Mouse (Mus musculus) left cerebral cortex, postnatal 25 days (tissue): ENCODE measurements at regions not wholly inside any gene's neighbourhood (a gene's known extent, or its start where the extent isn't known, plus 50 kb on each side); places are given as distances from the start of the nearest gene placed in this dataset.

Experiments
- DNase-seq, 2 experiments: peaks; one replicate each; pipeline ENCODE4 v3.0.0; 2022; ENCODE audit warnings: low spot score in 2 of 2, mixed read lengths in 1 of 2
- intact Hi-C: fragments of 180-260 bp; cut with DNase I; formaldehyde crosslinking; loops from one replicate; pipeline ENCODE4 v1.15.1; 2025

DNA sequence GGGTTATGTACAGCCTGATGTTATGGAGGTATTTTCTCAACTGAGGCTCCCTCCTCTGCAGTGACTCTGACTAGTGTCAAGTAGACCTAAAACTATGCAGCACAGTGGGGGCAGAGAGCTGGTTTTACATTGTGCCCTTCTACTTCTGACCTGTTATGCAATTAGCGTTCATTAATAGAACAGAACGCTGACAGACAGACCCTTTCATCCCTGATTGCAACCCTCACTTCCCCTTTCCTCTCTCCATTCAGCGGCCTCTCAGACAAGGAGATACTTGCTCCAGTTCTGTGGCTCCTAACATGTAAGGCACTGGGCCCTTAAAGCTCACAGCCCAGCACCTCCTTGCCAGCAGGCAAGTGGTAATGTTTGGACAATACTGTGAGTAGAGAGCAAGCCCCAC is 125.7 kb downstream of the Gm826 start:
- intact Hi-C loops: no loop called here
- no peak for DNase-seq

DNA sequence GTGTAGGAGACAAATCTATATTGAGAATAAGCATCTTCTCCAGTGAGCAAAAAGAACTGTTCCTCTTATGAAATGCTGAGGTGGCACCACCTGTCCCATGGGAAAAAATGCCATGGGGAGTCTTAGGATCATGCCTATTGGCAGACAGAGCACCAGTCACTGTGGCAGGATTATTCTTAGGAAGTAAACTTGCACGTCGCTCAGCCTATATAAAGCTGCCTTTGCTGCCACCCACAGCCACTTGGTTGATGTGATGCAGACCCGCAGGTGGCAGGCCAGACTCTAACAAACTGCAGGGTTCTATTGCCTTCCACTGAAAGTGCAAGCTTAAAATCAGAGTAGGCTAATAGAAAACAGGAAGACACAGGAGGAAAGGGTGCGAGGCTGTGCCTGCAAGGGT is 126.7 kb downstream of the Gm826 start:
- intact Hi-C loops: no loop called here
- DNase-seq: peak; percentile 27 to 83

DNA sequence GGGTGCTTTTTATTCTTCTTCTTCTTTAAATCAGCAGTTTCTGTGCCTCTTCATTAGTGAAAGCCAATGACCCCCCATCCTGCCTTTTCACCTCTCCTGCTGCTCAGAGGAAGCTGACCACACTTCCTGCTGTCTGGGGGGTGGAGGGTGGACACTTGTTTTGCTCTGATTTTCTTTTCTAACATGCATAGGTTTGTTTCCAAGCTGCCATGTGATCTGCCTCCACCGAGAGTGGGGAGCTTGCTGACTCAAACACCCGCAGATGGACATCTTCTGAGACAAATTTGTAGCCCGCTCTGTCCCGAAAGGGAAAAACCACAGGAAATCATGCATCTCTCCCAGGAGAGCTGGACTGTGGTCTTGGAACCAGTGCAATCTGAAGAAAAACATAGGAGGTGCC is 141.3 kb downstream of the Gm826 start:
- peak in 1 of 2 experiments; percentile 44 for DNase-seq
- intact Hi-C loops: no loop called here

DNA sequence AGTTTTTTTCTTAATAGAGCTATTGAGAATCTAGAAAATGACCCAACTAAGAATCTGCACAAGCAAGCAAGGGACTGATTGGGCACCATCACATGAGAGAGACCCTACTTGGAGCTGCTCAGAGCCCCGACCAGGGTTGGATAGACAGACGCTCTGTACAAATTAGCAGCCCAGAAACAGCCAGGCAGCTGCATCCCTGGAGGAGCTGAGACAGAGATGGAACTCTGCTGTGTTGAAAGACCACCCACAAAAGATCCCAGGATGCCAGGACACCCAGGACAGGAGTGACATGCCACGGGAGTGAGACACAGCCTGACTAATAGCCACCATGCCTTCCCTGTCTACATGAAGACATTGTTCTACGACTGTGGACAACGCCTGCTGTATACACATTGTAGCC is 147.9 kb downstream of the Gm826 start:
- DNase-seq: no peak
- intact Hi-C loops: no loop called here

DNA sequence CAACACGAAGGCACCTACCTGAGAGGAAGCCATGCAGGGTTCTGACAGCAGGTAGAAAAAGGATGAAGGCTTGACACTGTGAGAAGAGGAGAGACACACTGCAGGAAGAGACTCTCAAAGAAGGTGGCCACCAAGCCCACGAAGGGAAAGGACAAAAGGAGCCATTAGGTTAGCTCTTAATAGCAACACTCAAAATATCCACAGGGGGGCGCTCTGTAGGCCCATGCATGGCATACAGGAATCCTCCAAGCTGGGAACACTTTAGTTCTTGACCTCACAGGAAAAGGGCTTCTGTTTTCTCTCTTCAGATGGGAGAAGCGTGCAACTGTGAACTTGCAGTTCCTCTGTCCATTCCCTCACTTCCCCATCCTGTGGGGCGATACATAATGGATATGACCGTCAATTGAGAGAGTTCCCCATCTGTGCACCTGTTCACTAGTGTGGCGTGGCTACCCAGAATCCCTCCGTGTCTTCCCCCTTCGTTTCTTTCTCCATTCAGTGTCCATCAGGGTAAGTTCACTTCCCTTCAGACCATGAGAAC is 162.9 kb downstream of the Gm826 start:
- intact Hi-C loops: no loop called here
- DNase-seq: peak in 1 of 2 experiments; percentile 10

DNA sequence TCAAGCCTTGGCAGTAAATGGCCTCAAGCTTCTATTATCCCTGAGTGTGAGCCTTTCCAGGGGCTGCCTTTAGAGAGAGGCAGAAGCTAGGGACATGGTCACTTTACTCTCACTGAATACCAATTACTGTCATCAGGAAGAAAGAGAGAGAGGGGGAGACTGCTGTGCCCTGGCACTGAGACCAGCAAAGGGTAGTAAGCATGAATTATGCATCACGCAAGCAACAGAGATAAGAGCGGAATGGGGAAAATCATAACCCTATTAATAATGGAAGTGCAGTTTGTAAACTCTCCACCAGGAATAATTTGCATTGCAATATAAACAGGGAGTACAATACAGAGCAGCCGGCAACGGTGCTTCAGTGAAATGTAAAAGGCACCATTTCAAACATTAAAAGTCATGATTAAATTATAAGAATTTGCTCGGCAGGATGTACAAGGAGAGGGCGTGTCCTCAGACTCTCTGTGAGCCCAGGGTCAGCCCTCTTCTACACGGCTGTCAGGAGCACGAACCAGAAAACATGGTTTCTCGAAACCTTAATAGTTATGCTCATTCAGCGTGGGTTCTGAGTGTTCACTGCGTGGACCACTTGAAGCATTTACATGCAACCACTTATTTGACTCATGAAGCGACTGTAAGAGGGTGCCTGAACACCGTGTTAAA is 175.2 kb downstream of the Gm826 start:
- intact Hi-C loops: no loop called here
- DNase-seq: no peak

DNA sequence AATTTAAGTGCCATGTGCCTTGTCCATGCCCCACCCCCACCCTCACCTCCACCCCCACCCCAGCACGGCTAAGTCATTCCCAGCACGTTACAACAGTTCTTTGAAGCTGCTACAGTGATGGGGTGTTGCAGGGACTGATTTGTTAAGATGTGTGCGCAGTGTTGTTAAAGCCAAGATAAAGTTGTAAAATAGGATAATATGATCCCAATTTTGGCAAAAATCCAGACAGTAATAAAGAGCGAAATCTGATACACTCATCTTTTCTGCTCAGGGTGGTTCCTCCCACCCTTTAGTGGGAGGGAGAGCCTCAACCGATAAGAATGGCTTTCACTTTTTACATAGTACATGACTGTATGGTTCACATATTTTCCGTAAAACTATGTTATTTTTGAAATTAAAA is 180.2 kb downstream of the Gm826 start:
- intact Hi-C loops: no loop called here
- no peak for DNase-seq

DNA sequence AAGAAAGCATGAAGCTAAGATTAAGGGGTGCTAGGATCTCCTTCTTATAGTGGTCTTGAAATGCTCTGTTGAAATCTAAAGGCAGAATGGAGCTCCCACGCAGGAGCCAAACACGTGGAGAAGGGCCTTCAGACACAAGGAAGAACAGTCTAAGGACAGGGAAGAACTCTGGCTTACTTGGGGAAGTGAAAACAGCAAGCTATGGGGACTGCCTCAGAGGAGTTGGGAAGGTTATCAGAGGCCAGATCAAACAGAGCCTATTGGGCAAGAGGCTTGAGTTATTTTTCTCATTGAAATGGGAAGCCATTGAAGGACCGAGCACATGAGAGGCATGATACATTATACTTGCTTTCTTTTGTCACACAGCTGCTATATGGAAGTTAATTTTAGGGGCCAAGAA is 181.9 kb downstream of the Gm826 start:
- intact Hi-C loops: no loop called here
- peak in 1 of 2 experiments; percentile 22 for DNase-seq

DNA sequence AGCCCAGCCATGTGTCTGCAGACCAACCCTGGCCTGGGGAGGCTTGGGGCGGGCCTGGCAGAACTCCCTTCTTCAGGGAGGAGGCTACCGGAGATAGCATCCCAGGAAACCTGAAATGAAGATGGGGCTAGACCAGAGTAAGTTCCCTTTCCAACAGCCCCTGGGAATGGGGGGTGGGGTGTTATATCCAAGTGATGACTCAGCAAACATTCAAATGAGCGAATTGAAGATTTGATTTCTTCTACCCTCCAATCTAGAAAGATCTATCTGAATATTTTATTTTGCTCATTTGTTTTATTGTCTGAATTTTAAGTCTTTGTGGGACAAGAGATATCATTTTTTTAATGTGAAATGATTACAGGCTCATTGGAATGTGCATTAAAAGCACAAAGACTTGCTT is 185.0 kb downstream of the Gm826 start:
- intact Hi-C loops: no loop called here
- no peak for DNase-seq

DNA sequence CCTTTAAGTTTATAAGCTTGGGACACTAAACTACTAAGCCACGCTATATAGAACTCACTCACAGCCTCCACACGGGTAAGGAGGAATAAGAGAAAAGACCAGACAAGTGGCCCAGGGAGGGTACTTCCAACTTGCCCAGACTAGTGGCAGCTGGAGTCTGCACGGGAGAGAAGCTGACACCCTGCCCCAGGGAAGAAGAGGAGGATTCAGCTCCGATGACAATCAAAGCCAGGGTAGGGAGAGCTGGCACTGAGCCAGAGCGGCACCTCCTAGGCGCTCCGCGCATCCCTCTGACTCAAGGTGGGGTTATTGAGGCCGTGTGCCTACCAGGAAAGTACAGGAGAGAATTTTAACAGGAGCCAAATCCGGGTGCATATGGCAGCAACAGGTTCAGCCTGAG is 185.4 kb downstream of the Gm826 start:
- no peak for DNase-seq
- intact Hi-C loops: no loop called here

DNA sequence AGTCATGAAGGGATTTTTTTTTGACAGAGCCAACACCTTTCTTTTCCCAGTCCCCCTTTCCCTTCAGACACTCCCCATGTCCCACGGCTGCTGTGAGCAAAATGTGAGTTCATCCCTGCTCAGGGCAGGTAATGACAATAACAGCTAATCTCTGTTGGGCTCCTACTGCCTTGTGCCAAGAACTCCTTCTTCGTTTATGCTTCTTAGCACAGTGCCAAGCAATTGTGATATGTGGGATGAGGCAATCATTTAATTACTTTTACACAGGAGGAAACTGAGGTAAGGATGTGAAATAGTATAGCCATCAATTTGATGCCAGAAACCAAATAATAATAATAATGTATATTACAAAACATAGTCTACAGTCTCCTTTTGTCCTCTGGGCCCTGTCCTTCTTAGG is 185.9 kb downstream of the Gm826 start:
- no peak for DNase-seq
- intact Hi-C loops: no loop called here

DNA sequence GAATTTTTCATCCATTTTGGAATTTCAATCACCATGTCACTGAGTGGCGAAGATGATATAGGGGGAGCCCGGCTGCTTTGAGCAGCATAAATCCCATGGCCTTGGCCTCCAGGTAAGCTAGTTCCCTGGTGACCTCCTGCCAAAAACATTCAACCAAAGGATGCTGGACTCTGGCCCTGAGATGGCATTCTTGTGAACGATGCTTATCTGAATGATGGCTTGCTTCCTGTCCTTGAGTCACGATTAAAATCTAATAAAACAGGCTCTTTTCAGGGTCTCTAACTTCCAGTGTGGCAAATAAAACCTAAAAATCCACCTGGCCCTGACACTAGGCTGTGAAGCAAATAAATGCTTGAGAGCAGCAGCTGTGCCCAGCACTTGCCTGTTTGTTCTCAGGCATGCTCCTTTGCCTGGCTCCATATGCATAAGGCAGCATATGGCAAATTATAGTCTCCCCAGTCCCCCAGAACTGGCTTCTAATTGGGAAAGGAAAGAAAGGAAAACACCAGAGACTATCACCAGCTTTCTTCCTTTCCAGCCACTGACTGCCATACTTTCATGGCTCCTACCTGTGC is 193.7 kb downstream of the Gm826 start:
- DNase-seq: no peak
- intact Hi-C loops: no loop called here

DNA sequence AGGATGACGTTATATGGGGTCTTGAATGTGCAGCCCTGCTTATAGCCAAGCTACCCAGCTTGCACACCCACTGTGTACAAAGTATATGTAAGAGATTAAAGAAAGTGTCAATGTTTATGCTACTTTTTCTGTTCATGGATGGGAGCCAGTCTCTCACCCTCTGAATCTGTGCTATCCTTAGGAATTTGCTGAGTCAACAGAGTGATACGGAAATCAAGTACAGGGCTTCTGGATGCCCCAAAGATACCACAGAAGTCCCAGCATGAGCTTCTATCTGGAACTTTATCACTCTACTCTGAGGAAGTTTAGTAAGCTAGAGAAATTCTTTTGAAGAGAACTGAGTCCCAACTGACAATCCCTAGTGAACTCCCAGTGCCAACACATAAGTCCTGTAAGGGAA is 195.9 kb downstream of the Gm826 start:
- intact Hi-C loops: no loop called here
- DNase-seq: no peak

DNA sequence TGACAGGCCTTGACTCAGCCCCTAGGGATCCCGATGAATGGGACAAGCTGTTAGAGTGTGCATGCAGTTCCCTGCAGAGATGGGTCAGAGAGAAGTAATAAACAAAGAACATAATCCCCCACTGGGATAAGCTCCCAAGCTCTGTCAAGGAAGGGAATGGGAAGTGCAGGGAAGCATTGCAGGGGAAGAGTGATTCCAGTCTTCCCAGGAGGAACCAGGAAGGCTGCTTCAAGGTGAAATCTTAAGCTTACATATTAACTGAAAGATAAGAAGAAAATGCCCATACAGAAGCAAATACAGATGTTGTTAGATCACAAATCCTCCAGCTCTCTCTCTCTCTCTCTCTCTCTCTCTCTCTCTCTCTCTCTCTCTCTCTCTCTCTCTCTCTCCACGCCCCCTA is 202.2 kb downstream of the Gm826 start:
- no peak for DNase-seq
- intact Hi-C loops: no loop called here

DNA sequence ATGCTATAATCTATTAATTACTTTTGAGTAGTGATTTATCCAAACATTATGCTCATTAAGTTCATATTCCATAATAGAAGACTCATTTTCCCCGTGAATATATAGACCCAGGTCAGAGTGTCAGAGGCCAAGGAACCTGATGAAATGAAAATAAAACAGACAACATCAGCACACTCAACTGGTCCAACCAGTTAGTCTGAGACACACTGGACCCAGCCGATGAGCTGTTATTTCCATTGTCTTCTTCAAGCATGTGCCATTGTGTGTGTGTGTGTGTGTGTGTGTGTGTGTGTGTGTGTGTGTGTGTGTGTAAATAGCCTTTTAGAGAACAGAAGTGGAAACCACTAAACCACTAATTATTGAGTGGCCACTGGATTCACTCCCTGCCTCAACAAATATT is 202.6 kb downstream of the Gm826 start:
- intact Hi-C loops: no loop called here
- no peak for DNase-seq

DNA sequence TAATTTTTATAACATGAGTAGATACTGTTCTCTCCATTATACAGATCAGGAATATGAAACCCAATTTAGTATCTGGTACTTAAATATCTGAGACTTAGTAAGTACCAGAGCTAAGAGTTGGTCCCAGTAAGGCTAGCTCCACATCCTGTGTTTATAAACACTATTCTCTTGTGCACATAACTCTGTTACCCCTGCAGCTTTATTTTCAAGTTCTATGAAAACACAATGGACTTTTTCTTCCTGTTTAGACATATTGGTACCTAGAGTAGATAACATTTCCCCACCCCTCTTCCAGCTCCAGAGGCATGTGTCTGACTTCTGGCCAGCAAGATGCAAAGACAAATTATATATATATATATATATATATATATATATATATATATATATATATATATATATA is 216.8 kb downstream of the Gm826 start:
- DNase-seq: no peak
- intact Hi-C loops: no loop called here

DNA sequence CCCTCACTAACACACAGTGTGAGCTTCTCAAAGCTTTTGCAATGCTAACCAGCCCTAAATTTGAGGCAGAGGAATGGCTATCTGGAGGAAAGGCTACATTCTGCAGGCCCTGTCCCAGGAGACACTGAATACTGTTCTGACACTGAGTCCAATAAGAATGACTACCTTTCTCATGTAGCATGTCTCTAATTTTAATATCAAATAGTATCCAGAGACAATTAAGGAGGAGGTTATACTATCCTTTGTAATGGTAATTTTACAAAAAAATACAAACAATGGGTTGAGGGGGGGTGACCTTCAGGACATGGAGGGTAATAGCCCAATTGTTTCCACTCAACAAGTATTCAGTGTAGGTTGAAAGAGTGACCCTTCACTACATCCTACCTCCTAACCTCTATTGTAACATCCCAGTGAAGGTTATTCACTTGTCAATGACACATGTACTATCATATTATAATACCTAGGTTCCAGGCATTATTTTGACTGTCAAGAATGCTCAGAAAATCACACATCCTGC is 222.7 kb downstream of the Gm826 start:
- no peak for DNase-seq
- intact Hi-C loops: no loop called here

DNA sequence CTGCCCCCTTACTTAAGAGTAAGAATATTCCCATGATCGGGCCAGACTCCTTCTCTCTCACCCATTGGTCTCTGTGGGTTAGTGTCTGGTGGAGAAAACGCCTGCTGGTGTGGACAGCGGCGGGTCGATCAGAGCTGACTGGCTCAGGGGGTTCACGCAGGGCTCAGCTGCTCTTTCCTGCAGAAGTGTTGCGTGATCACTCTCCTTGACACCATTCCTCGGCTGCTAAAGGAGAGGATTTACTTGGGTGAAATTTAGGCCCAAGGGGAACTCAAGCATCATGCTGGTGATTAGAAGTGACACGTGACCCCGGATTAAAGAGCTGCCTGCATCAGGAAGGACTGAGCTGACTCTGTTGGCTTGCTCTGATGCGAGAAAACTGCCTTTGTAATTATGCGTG is 240.9 kb downstream of the Gm826 start:
- DNase-seq: no peak
- intact Hi-C loops: no loop called here

DNA sequence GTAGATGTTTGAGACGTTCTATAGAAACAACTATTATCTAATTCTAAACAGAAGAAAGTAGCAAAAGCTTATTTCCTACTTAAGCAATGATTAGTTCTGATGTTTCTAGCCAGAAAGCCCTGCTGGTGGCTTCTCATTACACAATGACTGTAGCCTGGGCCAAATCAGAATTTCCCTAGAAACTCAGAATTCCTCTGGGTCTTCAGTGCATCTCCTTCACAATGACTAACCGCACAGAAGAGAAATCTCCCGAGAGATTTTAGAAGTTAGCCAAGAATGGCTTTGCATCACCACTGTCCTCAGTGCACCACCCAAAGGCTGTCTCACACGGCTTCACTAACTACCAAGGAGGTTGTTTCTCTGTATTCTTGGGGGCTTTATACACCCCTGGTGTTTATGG is 248.0 kb downstream of the Gm826 start:
- no peak for DNase-seq
- intact Hi-C loops: no loop called here

DNA sequence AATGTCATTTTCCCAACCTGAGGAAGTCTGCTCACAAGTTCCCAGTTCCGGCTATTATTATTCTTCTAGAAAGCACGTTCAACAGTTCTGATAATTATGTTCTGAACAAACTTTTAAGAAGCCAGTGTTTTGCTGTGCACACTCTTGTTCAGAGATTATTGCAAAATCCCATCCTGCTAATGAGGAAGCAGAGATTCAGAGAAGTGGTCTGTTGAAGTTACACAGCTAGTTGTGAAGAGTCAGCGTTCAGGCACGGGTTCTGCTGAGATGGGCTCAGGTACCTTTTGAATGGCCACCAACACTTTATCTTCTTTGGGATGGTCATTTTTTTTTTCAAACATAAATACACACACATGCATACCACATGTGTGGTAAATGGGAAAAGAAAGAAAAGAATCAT is 250.3 kb downstream of the Gm826 start:
- intact Hi-C loops: no loop called here

DNA sequence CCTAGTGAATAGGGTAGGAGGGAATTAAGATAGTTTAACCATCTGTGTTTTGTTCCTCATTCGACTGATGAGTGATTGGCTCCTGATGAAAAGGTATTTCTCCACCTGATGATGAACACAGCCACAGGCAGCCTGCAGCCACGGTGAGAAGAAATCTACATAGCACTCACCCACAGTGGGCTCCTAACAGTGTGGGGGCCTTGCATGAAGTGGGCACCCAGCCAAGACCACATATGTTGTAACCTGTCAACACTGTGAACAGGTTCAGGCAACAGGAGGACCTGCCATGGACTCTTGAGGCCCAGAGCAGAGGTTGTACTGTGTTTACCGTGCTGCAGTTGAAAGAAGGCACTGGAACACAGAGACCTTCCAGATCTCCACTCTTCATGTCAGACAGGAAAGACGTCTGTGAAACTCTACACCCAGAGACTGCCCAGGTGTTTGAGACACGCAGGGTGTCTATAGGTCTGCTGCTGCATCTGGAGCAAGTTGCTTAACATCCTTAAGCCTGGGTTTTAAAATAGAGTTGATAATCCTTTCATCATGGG is 251.8 kb downstream of the Gm826 start:
- DNase-seq: no peak
- intact Hi-C loops: no loop called here

More for the DNA sequence above, 250.3 kb downstream of the Gm826 start:
- no peak for DNase-seq
